Mouse (Mus musculus) liver, embryonic 14.5 days (tissue): Measurements from ENCODE around the gene Gm26727.

Experiments used
- CTCF ChIP-seq: IDR thresholded peaks from 2 replicates; pipeline ENCODE4 v1.5.1; 2016; ENCODE audit warnings: antibody characterized with exemption, low read depth, control low read depth
- EP300 ChIP-seq: IDR thresholded peaks from 2 replicates; pipeline ENCODE4 v1.6.1; 2016; ENCODE audit warnings: antibody characterized with exemption, low read depth

GRCm38 (mm10) chr2:67433081-67433480, at the start of gene Gm26727:
- TF ChIP-seq CTCF (no peak), EP300 (no peak)
